Mouse (Mus musculus): ENCODE results near the gene Rcan2.

Rcan2 gene

DNA sequence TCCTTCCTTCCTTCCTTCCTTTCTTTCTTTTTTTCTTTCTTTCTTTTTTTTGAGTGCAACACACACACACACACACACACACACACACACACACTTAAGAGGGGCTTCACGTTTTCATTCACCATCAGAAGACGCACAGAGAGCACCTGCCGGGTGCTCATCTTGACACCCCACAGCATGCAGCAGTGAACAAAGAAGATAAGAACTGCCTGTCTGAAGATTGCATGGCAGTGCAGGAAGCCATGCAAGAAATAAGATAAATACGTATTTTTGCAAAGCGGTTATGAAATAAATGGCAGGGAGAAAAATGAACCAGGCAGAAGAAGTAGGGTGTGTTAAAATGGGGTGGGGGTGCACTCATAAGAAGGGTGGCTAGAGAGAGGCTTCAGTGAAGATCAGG, 116.0 kb downstream of the Rcan2 start:
- no peak for DNase-seq (ENCODE audit: low read depth)

DNA sequence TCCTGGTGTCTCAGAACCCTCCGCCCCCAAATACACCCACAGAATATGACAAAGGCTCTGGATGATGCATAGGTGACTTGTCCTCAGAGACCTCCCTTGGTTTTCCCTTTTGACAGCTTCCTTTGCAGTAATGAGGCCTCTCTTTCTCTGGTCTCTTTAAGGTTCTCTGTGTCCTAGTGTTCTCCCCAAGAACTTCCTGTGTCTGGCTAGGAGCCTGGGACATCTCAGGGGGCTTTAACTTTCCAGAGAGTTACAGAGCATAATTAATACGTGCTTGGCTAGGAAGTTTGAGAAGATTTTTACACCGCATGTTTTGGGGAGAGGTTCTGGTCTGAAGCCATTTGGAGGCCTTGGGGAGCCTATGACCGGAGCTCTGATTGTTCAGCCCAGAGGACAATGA, 128.7 kb downstream of the Rcan2 start:
- DNase-seq (ENCODE audit: low read depth), result no peak

GRCm38 (mm10) chr17:43931731-43932130, 130.6 kb downstream of the Rcan2 start:
- DNase-seq (ENCODE audit: low read depth), result no peak

- no peak for DNase-seq (ENCODE audit: low read depth)
Observed at GRCm38 (mm10) chr17:43934056-43934455, 132.9 kb downstream of the Rcan2 start.

DNA sequence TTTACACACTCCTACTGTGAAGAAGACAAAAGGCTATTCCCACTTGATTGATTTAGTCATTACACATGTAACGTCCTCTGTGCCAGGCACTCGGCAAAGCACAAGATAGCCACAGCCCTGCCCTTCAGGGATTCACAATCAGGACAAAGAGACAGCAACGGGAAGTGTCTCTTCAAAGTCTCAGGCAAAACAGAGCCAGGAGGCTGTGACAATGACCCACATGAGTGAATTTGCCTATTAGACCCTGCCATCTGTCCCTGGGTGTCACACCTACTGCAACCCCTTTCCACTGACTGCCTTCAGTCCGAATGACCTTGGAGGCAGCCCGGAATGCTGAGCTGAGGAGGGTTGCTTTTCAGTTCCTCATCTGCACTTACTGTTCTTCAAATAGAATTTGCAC, 151.1 kb downstream of the Rcan2 start:
- no peak for DNase-seq (ENCODE audit: low read depth)

DNA sequence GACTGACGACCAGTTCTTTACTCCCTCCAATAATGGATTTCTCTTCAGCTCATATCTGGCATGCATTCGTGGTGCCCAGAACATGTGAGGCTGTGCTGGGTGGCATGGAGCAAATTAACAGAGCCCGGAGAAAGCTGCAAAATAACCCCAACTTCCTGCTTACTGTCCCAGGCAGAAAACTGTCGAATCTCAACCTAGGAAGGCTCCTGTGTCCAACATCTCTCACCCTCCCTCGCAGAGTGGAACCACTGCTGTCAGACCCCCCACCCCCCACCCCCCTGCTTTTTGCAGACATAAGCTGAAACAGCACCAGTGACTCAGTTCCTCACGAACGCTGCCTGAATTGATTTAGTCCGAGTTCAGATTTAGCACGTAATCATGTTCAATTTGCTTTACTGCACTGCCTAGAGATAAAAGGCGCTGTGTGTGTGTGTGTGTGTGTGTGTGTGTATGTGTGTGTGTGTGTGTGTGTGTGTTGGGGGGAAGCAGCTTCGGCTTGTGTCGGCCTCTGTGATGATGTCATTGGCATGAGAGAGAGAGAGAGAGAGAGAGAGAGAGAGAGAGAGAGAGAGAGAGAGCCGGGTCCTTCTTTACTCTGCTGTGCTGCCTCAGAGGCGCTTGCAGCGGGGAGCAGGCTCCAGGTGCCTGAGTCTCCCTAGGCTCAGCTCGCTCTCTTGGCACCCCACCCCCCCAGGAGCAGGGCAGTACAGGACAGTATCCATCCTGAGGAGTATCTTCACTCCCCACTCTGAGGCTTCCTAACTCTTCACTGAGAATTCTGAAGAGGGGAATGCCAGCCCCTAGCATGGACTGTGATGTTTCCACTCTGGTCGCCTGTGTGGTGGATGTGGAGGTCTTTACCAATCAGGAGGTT, 151.7 kb downstream of the Rcan2 start:
- peak; percentile 0 for DNase-seq (ENCODE audit: low read depth)

DNA sequence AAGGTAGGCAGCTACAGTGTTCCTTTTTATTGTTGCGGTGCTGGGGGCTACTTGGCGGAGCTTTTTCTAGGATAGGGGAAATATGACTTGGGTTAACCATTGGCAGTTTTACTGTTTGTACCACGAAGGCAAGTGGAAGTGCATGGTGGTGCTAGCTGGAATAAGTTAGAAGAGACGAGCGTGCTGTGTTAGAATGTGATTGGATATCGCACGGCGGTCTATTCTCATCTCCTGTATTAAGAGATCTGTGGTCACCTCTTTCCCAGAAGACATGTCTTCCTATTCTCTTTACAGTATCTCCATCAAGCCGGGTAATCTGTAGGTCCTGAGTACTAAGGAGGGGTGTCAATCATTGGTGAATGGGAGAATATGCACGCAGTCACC, 152.4 kb downstream of the Rcan2 start:
- no peak for DNase-seq (ENCODE audit: low read depth)

- no peak for DNase-seq (ENCODE audit: low read depth)
Observed at GRCm38 (mm10) chr17:43959797-43960196, 158.6 kb downstream of the Rcan2 start.

GRCm38 (mm10) chr17:43969943-43970342, 168.8 kb downstream of the Rcan2 start:
- no peak for DNase-seq (ENCODE audit: low read depth)

DNA sequence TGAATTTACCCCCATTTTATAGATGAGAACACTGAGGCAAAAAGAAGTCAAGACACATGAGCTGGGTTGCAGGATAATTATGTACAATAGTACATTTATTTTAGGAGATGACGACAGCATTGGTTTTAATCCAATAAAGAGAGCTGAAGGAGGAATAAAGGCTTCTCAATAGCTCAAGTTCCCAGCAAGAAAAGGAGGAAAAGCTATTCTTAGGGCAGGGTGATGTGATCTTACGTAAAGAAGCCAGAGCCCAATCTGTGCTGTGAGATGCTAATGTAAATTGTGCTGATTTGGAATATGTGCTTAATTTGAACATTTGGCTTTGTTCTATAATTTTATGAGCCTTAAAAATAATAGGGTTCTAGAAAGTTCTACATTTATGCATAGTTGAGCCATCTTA, 176.4 kb downstream of the Rcan2 start:
- no peak for DNase-seq (ENCODE audit: low read depth)

- DNase-seq (ENCODE audit: low read depth), result no peak
Observed at GRCm38 (mm10) chr17:43979925-43980324, 178.8 kb downstream of the Rcan2 start.

- no peak for DNase-seq (ENCODE audit: low read depth)
Observed at GRCm38 (mm10) chr17:43982505-43982904, 181.4 kb downstream of the Rcan2 start.

- no peak for DNase-seq (ENCODE audit: low read depth)
Observed at GRCm38 (mm10) chr17:43989334-43989945, 188.3 kb downstream of the Rcan2 start.

DNA sequence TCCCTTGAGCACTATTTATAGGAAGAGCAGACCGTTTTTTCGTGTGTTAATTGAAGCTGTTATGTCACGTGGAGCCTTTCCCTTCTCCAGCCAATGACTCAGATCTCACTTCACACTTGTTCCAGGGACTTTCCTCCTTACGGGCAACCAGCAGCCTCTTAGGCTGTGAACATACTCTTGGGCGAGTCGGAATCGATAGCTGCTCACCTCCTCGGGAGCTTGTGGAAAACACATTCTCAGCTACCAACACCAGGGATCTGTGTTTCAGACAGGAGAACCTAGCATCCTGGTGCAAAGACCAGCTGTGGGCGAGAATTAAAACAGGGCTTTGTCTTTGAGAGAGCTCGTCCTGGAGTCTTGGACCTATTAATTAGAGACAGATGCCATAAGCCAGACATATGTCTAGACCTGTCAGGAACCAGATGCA, 189.8 kb downstream of the Rcan2 start:
- peak; percentile 62 for DNase-seq (ENCODE audit: low read depth)

- DNase-seq (ENCODE audit: low read depth), result no peak
Observed at GRCm38 (mm10) chr17:43994080-43994479, 192.9 kb downstream of the Rcan2 start.

GRCm38 (mm10) chr17:43997514-43997913, 196.4 kb downstream of the Rcan2 start:
- no peak for DNase-seq (ENCODE audit: low read depth)

GRCm38 (mm10) chr17:43998095-43998494, 196.9 kb downstream of the Rcan2 start:
- DNase-seq (ENCODE audit: low read depth), result no peak

DNA sequence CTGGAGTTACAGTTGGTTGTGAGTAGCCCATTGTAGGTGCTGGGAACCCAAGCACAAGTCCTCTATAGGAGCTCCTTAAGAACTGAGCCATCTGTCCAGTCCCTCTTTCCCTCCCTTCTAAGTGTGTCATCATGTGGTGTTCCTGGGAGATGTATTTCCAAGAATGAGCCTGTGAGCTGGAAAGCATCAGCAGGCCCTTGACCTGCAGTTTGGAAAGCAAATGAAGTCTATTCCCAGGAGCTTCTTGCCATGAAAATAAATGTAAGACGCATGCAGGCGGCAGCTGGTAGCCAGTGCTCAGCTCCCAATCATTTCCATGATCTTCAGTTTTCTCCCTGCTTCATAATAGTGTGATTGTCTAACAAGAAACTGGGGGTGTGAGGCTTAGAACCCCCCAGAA, 203.2 kb downstream of the Rcan2 start:
- no peak for DNase-seq (ENCODE audit: low read depth)

- no peak for DNase-seq (ENCODE audit: low read depth)
Observed at GRCm38 (mm10) chr17:44007411-44007810, 206.3 kb downstream of the Rcan2 start.

GRCm38 (mm10) chr17:44011917-44012316, 210.8 kb downstream of the Rcan2 start:
- no peak for DNase-seq (ENCODE audit: low read depth)

GRCm38 (mm10) chr17:44013756-44014510, 212.8 kb downstream of the Rcan2 start:
- DNase-seq (ENCODE audit: low read depth), result no peak

- DNase-seq (ENCODE audit: low read depth), result no peak
Observed at GRCm38 (mm10) chr17:44016314-44016713, 215.2 kb downstream of the Rcan2 start.

DNA sequence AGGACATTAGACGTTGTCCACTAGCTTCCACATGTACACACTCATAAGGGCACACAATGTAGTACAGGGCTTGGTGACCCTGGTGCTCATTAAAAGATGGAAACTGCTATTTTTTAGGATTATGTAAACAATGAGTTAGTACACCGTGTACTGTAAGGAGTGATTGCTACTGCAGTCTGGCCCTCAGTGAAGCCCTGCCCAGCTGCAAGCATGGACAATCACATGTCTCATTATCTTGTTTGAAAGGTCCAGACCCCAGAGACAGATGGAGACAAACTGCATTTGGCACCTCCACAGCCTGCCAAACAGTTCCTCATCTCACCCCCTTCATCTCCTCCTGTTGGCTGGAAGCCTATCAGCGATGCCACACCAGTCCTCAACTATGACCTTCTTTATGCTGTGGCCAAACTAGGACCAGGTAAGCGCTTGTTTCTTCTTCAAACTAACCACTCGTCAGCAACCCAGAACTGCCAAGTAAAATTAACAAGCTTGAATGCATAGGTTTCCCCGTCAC, 219.6 kb downstream of the Rcan2 start:
- no peak for DNase-seq (ENCODE audit: low read depth)
